Mouse (Mus musculus) megakaryocyte, adult 5-6 weeks (primary cell): ENCODE measurements around the gene Ube2f. TPM values are rescaled to one million over a fixed set of nuclear protein-coding genes. Genes with fewer than 3 reads are reported as not detected.

ENCODE experiments used
- total RNA-seq, 2 experiments: library from RNA; stranded (forward) in 1 of 2; stranded (reverse) in 1 of 2; fragments of 153-499, 151-499 nt in 1 of 2; fragments of 221-1000, 200-1000 nt in 1 of 2; gene quantifications; 2 replicates each; pipeline versions ENCODE4 v1.2.3 to v1.2.4; 2015 to 2017

Gene Ube2f
- total RNA-seq, 2 experiments from 2014 or later, result 59.1 to 117 TPM

Other genes starting within 250 kb of the Ube2f start
- 4.9 and 8.7 TPM in 2 replicates for gene Rbm44, start 105.2 kb upstream of the Ube2f start, total RNA-seq (2015)
- gene Rbm44, start 105.2 kb upstream of the Ube2f start, total RNA-seq (2017), result 4.0 and 10.6 TPM in 2 replicates
- gene Ramp1, start 70.5 kb upstream of the Ube2f start, total RNA-seq (2015), result 71.1 and 79.5 TPM in 2 replicates
- gene Ramp1, start 70.5 kb upstream of the Ube2f start, total RNA-seq (2017), result 75.2 and 81.4 TPM in 2 replicates
- 10.9 and 12.9 TPM in 2 replicates for gene Scly, start 48.0 kb downstream of the Ube2f start, total RNA-seq (2015)
- gene Scly, start 48.0 kb downstream of the Ube2f start, total RNA-seq (2017), result 15.3 and 16.8 TPM in 2 replicates
- gene Espnl, start 71.8 kb downstream of the Ube2f start, total RNA-seq (2015), result not detected in 2 replicates
- not detected in 2 replicates for gene Espnl, start 71.8 kb downstream of the Ube2f start, total RNA-seq (2017)
- gene Klhl30, start 100.7 kb downstream of the Ube2f start, total RNA-seq (2015), result not detected in 2 replicates
- 0.11 TPM in 1 of 2 replicates, not detected in the other for gene Klhl30, start 100.7 kb downstream of the Ube2f start, total RNA-seq (2017)
- 0.07 TPM in 1 of 2 replicates, not detected in the other for gene Erfe, start 116.1 kb downstream of the Ube2f start, total RNA-seq (2015)
- not detected in 2 replicates for gene Erfe, start 116.1 kb downstream of the Ube2f start, total RNA-seq (2017)
- 67.5 and 71.0 TPM in 2 replicates for gene Ilkap, start 148.5 kb downstream of the Ube2f start, total RNA-seq (2015)
- 90.9 and 102 TPM in 2 replicates for gene Ilkap, start 148.5 kb downstream of the Ube2f start, total RNA-seq (2017)
- gene Hes6, start 163.7 kb downstream of the Ube2f start, total RNA-seq (2015), result 31.4 and 37.5 TPM in 2 replicates
- 29.1 and 30.8 TPM in 2 replicates for gene Hes6, start 163.7 kb downstream of the Ube2f start, total RNA-seq (2017)
- 1.9 and 3.0 TPM in 2 replicates for gene Per2, start 209.0 kb downstream of the Ube2f start, total RNA-seq (2015)
- 1.9 and 2.0 TPM in 2 replicates for gene Per2, start 209.0 kb downstream of the Ube2f start, total RNA-seq (2017)
- gene Traf3ip1, start 244.3 kb downstream of the Ube2f start, total RNA-seq (2015), result 1.8 and 2.5 TPM in 2 replicates
- gene Traf3ip1, start 244.3 kb downstream of the Ube2f start, total RNA-seq (2017), result 2.4 and 2.9 TPM in 2 replicates